Mouse (Mus musculus) liver, embryonic 14.5 days (tissue): ENCODE results near the gene Kif14. TPM values are rescaled to one million over a fixed set of nuclear protein-coding genes. Genes with fewer than 3 reads are reported as not detected.

Experiments
- ATAC-seq: fragments of 200-750 bp; cut with Nextera tagmentation; 2 replicates; pipeline ENCODE4 v1.8.0; 2017; ENCODE audit warnings: moderate number of reproducible peaks, mild to moderate bottlenecking, moderate library complexity; ENCODE audit not compliant: insufficient read depth
- DNase-seq, 3 experiments: peaks; one replicate each; pipeline ENCODE4 v3.0.0-alpha.2; 2012 to 2013; ENCODE audit warnings: low read depth in 3 of 3, low spot score in 3 of 3
- H3K27ac ChIP-seq: fragments of 300-500 bp; sonication (generic); 2 replicates; pipeline ENCODE4 v1.5.1; 2014; ENCODE audit warnings: moderate library complexity, mild to moderate bottlenecking, control low read depth, inconsistent platforms
- H3K27me3 ChIP-seq: fragments of 300-500 bp; sonication (generic); 2 replicates; pipeline ENCODE4 v1.6.1; 2014; ENCODE audit warnings: mild to moderate bottlenecking, low read length, moderate library complexity; ENCODE audit not compliant: control insufficient read depth, insufficient read depth
- H3K36me3 ChIP-seq: fragments of 300-500 bp; sonication (generic); replicated peaks from 2 replicates; pipeline ENCODE4 v1.6.1; 2014; ENCODE audit warnings: low read depth; ENCODE audit not compliant: control insufficient read depth, insufficient read depth
- H3K4me1 ChIP-seq, 2 experiments: fragments of 200-500 bp in 1 of 2; fragments of 300-500 bp in 1 of 2; sonication (generic) in 1 of 2; replicated peaks; 2 replicates each; pipeline ENCODE4 v1.6.1; 2012 to 2014; ENCODE audit warnings: antibody characterized with exemption in 1 of 2, inconsistent platforms in 1 of 2, low read length in 1 of 2; ENCODE audit not compliant: control insufficient read depth in 2 of 2, insufficient read depth in 2 of 2
- H3K4me2 ChIP-seq: fragments of 300-500 bp; sonication (generic); 2 replicates; pipeline ENCODE4 v1.6.1; 2014; ENCODE audit warnings: low read depth, mild to moderate bottlenecking, control low read depth, moderate library complexity
- H3K4me3 ChIP-seq, 2 experiments: fragments of 200-500 bp in 1 of 2; fragments of 300-500 bp in 1 of 2; sonication (generic) in 1 of 2; 2 replicates each; pipeline ENCODE4 v1.5.1; 2012 to 2014; ENCODE audit warnings: low read depth in 2 of 2, low read length in 2 of 2, mild to moderate bottlenecking in 2 of 2, control low read depth in 1 of 2, inconsistent platforms in 1 of 2, moderate library complexity in 1 of 2; ENCODE audit not compliant: insufficient read depth in 1 of 2
- H3K9ac ChIP-seq: fragments of 300-500 bp; sonication (generic); replicated peaks from 2 replicates; pipeline ENCODE4 v1.6.1; 2014; ENCODE audit warnings: mild to moderate bottlenecking, control low read depth, moderate library complexity
- H3K9me3 ChIP-seq: fragments of 300-500 bp; sonication (generic); 2 replicates; pipeline ENCODE4 v1.6.1; 2016; ENCODE audit warnings: low read length, mixed read lengths; ENCODE audit not compliant: control insufficient read depth
- CTCF ChIP-seq: IDR thresholded peaks from 2 replicates; pipeline ENCODE4 v1.5.1; 2016; ENCODE audit warnings: antibody characterized with exemption, low read depth, control low read depth
- EP300 ChIP-seq: IDR thresholded peaks from 2 replicates; pipeline ENCODE4 v1.6.1; 2016; ENCODE audit warnings: antibody characterized with exemption, low read depth
- WGBS: fragments of 180-500 bp; shearing (Covaris S2); extraction: QIAGEN DNeasy Blood & Tissue Kit; methylation state at CpG from one replicate; pipeline ENCODE4 v1.1.7; 2014; ENCODE audit not compliant: insufficient replicate concordance; 5-methylcytosine and 5-hydroxymethylcytosine counted together
- polyA plus RNA-seq, 2 experiments: library from polyadenylated mRNA; depleted of rRNA in 1 of 2; stranded (reverse) in 1 of 2; unstranded in 1 of 2; fragments of >200 nt; fragmentation: Nextera tagmentation in 1 of 2; extraction: Ambion mirVana in 1 of 2; gene quantifications; 2 replicates each; pipeline versions ENCODE4 v1.2.1 to v1.2.3; 2012 to 2014

Gene Kif14
- polyA plus RNA-seq, 2 experiments, result 4.9 to 8.3 TPM

GRCm38 (mm10) chr1:136577890-136578663 lies 111.9 kb downstream of the Kif14 start:
- no peak for TF ChIP-seq CTCF
- no peak for TF ChIP-seq EP300
- no peak overlapping the region for H3K4me2 ChIP-seq
- H3K27ac ChIP-seq, result no peak overlapping the region
- DNase-seq (no peak), ATAC-seq (no peak)
- H3K9me3 ChIP-seq, result no peaks in the 10 kb centered on the region
- peaks cover 0 to 9% of the 10 kb centered on the region in 2 experiments; a peak in 2 of 4 replicates for H3K4me1 ChIP-seq
- no peak overlapping the region for H3K4me3 ChIP-seq
- 18% methylated on average over 16 of the region's 16 CpGs for WGBS
- no peaks in the 10 kb centered on the region; the same call in 1 of the 2 replicates for H3K27me3 ChIP-seq
- H3K36me3 ChIP-seq, result no peaks in the 10 kb centered on the region
- H3K9ac ChIP-seq, result no peak overlapping the region

- H3K9ac ChIP-seq, result no peak overlapping the region
- H3K36me3 ChIP-seq, result no peaks in the 10 kb centered on the region
- TF ChIP-seq CTCF, result no peak
- no peak for TF ChIP-seq EP300
- no peak for ATAC-seq
- H3K4me2 ChIP-seq, result no peak overlapping the region; the same call in 1 of the 2 replicates
- no peak overlapping the region for H3K4me3 ChIP-seq
- no peak overlapping the region for H3K27ac ChIP-seq
- H3K27me3 ChIP-seq, result no peaks in the 10 kb centered on the region; the same call in 1 of the 2 replicates
- WGBS, result 19% methylated on average over 14 of the region's 14 CpGs
- DNase-seq, result no peak
- peaks cover 0 to 9% of the 10 kb centered on the region in 2 experiments; a peak in 2 of 4 replicates for H3K4me1 ChIP-seq
- no peaks in the 10 kb centered on the region for H3K9me3 ChIP-seq
Observed at GRCm38 (mm10) chr1:136579360-136579759, 113.2 kb downstream of the Kif14 start.

GRCm38 (mm10) chr1:136580266-136580665 lies 114.1 kb downstream of the Kif14 start:
- Histone ChIP-seq H3K4me1 (peaks cover 0 to 9% of the 10 kb centered on the region in 2 experiments; a peak in 2 of 4 replicates), H3K36me3 (no peaks in the 10 kb centered on the region), H3K9ac (no peak overlapping the region), H3K9me3 (no peaks in the 10 kb centered on the region), H3K4me2 (no peak overlapping the region), H3K4me3 (no peak overlapping the region), H3K27me3 (no peaks in the 10 kb centered on the region; the same call in 1 of the 2 replicates), H3K27ac (no peak overlapping the region)
- TF ChIP-seq CTCF, result no peak
- no peak for TF ChIP-seq EP300
- WGBS, result 36% methylated on average over 8 of the region's 8 CpGs
- DNase-seq (no peak), ATAC-seq (no peak)

Other genes with a start within 250 kb of the Kif14 start
- gene Inava, start 232.1 kb upstream of the Kif14 start, polyA plus RNA-seq (2012; rRNA removed), result 0.16 and 0.28 TPM in 2 replicates
- gene Inava, start 232.1 kb upstream of the Kif14 start, polyA plus RNA-seq (2014; fragmentation: Nextera tagmentation; extraction: Ambion mirVana), result 0.13 and 0.36 TPM in 2 replicates
- 0.06 TPM in 1 of 2 replicates, not detected in the other for gene Gpr25, start 205.5 kb upstream of the Kif14 start, polyA plus RNA-seq (2012; rRNA removed)
- gene Gpr25, start 205.5 kb upstream of the Kif14 start, polyA plus RNA-seq (2014; fragmentation: Nextera tagmentation; extraction: Ambion mirVana), result not detected in 2 replicates
- 6.4 and 8.8 TPM in 2 replicates for gene Camsap2, start 120.2 kb upstream of the Kif14 start, polyA plus RNA-seq (2012; rRNA removed)
- 10.3 and 11.7 TPM in 2 replicates for gene Camsap2, start 120.2 kb upstream of the Kif14 start, polyA plus RNA-seq (2014; fragmentation: Nextera tagmentation; extraction: Ambion mirVana)
- 2.2 and 3.5 TPM in 2 replicates for gene Ddx59, start 51.1 kb upstream of the Kif14 start, polyA plus RNA-seq (2012; rRNA removed)
- gene Ddx59, start 51.1 kb upstream of the Kif14 start, polyA plus RNA-seq (2014; fragmentation: Nextera tagmentation; extraction: Ambion mirVana), result 4.4 and 5.2 TPM in 2 replicates
- 2.3 and 2.9 TPM in 2 replicates for gene Zfp281, start 158.6 kb downstream of the Kif14 start, polyA plus RNA-seq (2012; rRNA removed)
- 6.7 and 7.1 TPM in 2 replicates for gene Zfp281, start 158.6 kb downstream of the Kif14 start, polyA plus RNA-seq (2014; fragmentation: Nextera tagmentation; extraction: Ambion mirVana)